Mouse (Mus musculus) right cerebral cortex, postnatal 10 days (tissue): ENCODE results near the gene Trim11.
A peak's percentile ranks its signal among the peaks of the same experiment; 100 is the strongest.

Source experiments
- DNase-seq, 2 experiments: peaks; one replicate each; pipeline ENCODE4 v3.0.0; 2021; ENCODE audit warnings: low spot score in 2 of 2

Gene Trim11

DNA sequence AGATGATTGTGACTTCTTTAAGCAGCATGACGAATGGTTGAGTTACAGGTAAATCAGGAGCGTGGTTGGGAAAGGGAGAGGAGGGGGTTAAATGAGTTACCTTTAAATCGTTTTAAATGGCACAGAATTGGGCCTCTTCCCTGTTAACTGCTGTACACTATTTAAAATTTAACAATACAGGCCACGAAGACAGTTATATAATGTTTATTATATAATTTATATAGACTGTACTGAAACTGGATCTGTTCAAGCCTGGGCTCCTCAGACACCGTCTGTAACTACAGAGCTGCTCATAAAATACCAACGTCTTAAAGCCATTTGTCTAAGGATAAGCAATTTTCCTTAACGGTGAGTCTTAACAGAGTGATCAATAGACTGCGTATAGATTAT lies 22.0 kb upstream of the Trim11 start:
- no peak for DNase-seq

DNA sequence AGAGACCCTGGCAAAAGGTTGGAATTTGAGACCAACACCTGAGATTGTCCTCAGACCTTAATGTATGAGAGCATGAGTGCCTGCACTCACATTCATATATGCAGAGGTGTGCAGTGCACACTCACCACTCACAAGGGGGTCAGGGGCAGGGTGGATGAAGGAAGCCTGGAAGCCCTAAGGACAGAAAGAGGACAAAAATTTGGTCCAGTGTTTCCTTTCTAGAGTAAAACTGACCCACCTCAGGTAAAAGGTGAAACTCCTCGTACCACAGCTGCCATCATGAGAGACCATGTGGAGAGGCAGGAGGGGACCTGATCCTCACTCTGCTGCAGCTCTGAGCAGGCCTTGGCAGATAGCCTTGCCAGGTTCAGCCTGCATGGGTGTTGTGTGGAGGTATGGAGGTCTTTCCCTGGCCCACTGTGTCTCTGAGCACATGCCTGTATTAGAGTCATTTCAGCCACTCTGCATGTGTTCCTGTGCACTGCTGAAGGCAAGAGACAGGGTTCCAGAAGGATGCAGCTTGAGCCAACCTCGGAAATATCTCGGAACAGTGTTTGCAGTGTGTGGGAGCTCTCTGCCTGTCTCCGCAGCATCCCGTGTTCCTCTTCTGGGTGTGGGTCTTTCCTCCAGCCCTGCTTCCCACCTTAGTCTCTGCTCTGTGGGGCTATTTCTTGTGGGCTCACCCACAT lies 20.5 kb upstream of the Trim11 start:
- peak in 1 of 2 experiments; percentile 51 for DNase-seq

DNA sequence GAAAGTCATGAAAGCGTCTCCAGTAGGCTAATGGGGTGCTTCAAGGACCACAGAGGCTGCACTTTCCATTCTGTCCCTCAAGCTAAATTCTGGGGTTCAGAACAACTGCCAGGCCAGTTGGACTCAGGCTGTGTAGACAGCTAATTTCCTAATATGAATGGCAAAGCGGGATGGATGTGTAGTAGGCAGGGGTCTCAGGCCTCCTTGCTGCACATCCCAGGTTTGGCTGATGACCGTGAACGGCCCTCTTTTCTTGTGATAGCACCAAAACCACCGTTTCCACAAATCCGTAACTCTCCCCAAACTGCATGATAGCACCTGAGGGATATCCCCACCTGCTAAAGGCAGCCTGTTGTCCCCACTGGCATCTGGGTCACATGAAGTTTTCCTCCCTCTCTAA lies 19.4 kb upstream of the Trim11 start:
- no peak for DNase-seq

DNA sequence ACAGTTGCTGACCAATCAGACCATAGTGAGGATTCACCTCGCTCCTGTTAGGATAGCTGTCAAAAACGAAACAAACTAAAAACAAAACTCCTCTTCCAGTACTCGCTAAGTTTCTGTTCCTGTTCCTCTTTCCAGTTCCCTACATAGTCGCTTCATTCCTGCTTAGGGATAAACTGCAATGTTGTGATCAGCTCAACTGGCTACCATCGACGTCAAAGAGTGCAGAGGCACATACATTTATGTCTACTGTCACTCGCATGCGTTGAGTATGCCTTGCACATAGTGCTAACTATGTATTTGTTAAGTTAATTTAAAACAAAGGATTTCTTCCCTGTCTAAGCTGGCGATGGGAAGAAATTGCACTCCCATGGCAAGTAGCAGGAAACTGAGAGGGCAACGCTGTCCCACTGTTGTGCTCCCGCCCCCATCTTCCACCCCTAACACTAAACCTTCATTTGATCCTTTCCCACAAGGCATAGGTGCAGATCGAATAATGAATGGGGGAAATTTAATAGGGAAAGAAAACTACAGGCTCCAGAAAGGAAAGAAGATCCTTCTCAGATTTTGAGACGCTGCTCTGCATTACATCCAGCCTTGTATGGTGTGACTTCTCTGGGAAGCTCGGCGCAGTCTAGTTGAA lies 18.6 kb upstream of the Trim11 start:
- DNase-seq: no peak

DNA sequence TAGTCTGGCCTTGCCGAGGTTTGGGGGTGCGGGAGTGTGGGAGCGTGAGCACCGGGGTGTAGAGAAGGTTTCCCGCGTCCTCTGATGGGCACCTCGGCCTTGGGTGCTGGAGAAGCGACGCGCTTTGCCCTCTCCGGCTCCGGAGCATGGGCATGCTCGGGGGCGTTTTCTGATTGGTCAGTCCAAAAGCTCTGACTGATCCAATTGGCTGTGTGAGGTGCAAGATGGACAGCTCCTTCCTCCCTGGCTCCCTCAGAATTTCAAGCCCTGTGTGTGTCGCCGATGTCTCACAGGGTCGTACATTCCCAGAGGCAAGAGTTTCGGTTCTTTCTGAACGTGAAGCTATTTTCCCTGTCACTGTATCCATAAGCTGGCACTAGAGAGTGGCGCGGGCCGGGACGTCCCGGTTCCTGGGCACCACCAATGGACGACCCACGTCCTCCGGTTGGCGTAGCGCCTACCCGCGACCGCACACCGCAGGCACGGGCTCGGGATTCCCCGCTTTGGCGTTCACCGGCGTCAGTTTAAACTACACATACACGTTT lies 17.9 kb upstream of the Trim11 start:
- DNase-seq: peak; percentile 87 to 91

DNA sequence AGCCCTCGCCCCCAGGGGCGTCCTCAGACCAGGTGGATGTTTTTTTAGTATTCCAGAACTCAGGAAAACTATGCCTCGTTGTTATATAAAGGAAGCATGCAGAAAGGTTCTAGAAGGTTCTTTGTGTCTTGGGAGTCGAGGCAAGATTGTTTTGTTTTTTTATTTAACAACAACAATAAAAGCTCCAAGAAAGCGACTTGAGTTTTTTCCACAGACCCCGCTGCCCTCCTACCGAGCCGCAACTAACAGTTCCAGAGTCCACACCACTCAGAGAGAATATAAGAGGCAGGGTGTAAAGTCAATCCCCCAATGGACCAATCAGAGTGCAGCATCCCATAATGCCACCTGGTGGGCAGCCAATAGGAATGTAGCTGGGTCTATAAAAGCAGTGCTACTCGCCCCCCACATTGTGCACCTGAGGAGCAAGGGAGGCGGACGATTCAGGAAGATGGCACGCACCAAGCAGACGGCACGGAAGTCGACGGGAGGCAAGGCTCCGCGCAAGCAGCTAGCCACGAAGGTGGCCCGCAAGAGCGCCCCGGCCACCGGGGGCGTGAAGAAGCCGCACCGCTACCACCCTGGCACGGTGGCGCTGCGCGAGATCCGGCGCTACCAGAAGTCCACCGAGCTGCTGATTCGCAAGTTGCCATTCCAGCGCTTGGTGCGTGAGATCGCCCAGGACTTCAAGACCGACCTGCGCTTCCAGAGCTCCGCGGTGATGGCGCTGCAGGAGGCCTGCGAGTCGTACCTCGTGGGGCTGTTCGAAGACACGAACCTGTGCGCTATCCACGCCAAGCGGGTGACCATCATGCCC lies 16.3 kb upstream of the Trim11 start:
- DNase-seq: no peak

GRCm38 (mm10) chr11:58963543-58963942 lies 14.3 kb upstream of the Trim11 start:
- no peak for DNase-seq

- no peak for DNase-seq
These were observed 13.7 kb upstream of the Trim11 start for GRCm38 (mm10) chr11:58964216-58964615.

DNA sequence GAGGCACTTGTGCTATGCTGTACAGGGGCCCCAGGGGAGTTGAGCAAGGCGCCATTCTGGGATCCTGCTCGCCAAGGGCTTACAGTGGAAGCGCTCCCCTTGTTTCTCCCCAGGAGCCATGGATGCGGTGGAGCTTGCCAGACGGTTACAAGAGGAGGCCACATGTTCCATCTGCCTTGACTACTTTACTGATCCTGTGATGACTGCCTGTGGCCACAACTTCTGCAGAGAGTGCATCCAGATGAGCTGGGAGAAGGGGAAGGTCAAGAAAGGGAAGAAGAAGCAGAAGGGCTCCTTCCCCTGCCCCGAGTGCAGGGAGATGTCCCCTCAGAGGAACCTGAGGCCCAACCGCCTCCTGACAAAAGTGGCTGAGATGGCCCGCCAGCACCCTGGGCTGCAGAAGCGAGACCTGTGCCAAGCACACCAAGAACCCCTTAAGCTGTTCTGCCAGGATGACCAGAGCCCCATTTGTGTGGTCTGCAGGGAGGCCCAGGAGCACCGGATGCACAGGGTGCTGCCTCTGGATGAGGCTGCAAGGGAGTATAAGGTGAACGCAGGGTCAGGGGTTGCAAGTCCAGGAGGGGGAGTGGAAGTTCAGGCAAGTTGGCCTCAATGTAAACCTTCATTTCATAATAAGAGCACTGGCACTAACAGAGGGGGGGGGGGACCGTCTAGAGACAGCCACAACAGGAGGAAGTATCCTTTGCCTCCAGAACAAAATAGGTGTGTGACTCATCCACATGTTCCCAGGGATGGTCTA lies 12.7 kb upstream of the Trim11 start:
- no peak for DNase-seq

DNA sequence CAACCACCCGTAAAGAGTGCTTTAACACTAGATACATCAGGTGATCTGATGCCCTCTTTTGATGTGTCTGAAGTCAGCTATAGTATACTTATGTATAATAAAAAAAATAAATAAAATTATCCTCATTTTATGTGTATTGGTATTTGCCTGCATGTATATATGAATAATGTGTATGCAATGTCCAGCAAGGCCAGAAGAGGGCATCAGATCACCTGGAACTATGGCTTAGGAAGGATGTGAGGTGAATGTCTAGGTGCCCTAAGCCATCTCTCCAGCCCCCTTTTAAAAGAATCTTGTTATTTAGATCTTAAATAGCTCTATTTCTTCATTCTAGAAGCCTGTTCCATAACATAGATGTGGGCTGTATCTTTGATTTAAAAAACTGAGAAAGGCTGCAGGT lies 10.5 kb upstream of the Trim11 start:
- peak in 1 of 2 experiments; percentile 48 for DNase-seq

GRCm38 (mm10) chr11:58968551-58968950 lies 9.3 kb upstream of the Trim11 start:
- DNase-seq: no peak

GRCm38 (mm10) chr11:58969027-58969426 lies 8.9 kb upstream of the Trim11 start:
- DNase-seq: no peak

GRCm38 (mm10) chr11:58969659-58970058 lies 8.2 kb upstream of the Trim11 start:
- no peak for DNase-seq

GRCm38 (mm10) chr11:58970831-58971530 lies 6.9 kb upstream of the Trim11 start:
- DNase-seq: no peak

GRCm38 (mm10) chr11:58971796-58972195 lies 6.1 kb upstream of the Trim11 start:
- DNase-seq: no peak

- DNase-seq: no peak
These were observed 3.5 kb upstream of the Trim11 start for GRCm38 (mm10) chr11:58974414-58974813.

- DNase-seq: no peak
These were observed 743 bp upstream of the Trim11 start for GRCm38 (mm10) chr11:58977150-58977549.

- no peak for DNase-seq
These were observed 276 bp upstream of the Trim11 start for GRCm38 (mm10) chr11:58977607-58978026.

DNA sequence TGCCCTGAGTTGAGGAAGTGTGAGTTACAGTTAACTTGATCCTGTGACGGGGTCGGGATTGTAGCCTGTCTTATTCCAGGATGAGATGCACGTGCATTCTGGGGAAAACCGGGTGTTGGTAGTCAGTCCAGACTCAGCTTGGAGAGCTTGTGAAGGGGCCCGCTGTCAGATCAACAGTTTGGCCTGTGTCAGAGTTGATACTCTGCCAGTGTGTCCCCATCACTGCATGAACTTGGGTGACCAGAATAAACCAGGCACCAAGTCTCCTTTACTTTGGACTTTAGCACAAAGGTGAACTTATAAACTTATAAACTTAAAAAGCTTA lies 775 bp downstream of the Trim11 start:
- no peak for DNase-seq

DNA sequence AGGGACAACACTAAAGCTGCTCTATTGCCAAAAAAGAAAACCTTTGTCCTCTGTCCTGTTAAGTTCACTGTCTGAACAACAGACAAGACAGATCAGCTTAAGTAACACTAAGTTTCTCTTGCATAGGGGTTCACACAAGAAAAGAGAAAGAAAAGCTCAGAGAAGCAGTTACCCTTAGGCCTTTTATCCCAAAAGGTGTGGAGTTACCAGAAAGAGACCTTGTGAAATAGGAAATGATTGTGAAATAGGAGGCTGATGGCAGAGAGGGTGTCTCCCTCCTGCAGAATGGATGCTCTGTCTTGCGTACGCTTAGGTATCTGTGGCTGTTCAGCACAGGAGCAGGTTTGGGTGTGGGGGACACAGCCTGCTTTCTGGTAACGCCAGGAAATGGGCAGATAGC lies 1.3 kb downstream of the Trim11 start:
- DNase-seq: no peak

GRCm38 (mm10) chr11:58979661-58980060 lies 1.8 kb downstream of the Trim11 start:
- DNase-seq: no peak
